Mouse (Mus musculus) large intestine, adult 2 months (tissue): ENCODE measurements around the gene Mpc1. TPM values are rescaled to one million over a fixed set of nuclear protein-coding genes. Genes with fewer than 3 reads are reported as not detected.
A peak's percentile ranks its signal among the peaks of the same experiment; 100 is the strongest.
"Not testable (repeated sequence)": the region's sequence is repeated elsewhere in the genome, so short reads cannot be mapped to it uniquely, and the experiment has no call there.

Source experiments
- DNase-seq: peaks from one replicate; pipeline ENCODE4 v3.0.0-alpha.2; 2012; ENCODE audit warnings: low read depth, low spot score
- WGBS: fragments of 180-500 bp; shearing (Covaris S2); methylation state at CpG from one replicate; pipeline ENCODE4 v1.1.7; 2018; 5-methylcytosine and 5-hydroxymethylcytosine counted together
- polyA plus RNA-seq: library from polyadenylated mRNA; depleted of rRNA; stranded (reverse); fragments of >200 nt; gene quantifications from 2 replicates; pipeline ENCODE4 v1.2.3, GENCODE M21; 2012; rRNA removed

The Mpc1 gene
- polyA plus RNA-seq = 155 and 174 TPM in 2 replicates

- under 1% methylated on average over 35 of the region's 35 CpGs for WGBS
- DNase-seq = peak; percentile 54
Measured at GRCm38 (mm10) chr17:8282821-8283525, at the start of gene Mpc1. Mpc1 (plus strand) TSS chr17:8282904.

- DNase-seq = no peak
- 42% methylated on average over 15 of the region's 15 CpGs for WGBS
Measured at GRCm38 (mm10) chr17:8233618-8234214, 49.0 kb upstream of the Mpc1 start.

GRCm38 (mm10) chr17:8234537-8234936 lies 48.2 kb upstream of the Mpc1 start:
- DNase-seq = no peak
- 82% methylated on average over 4 of the region's 4 CpGs for WGBS

GRCm38 (mm10) chr17:8235743-8236142 lies 47.0 kb upstream of the Mpc1 start, which contains the start of gene Ccr6:
Ccr6 (plus strand) TSS chr17:8236043.
- 71% methylated on average over 3 of the region's 3 CpGs for WGBS
- DNase-seq = no peak

- 73% methylated on average over 15 of the region's 15 CpGs for WGBS
- no peak for DNase-seq
Measured at GRCm38 (mm10) chr17:8238012-8238710, 44.5 kb upstream of the Mpc1 start.

- WGBS = 76% methylated on average over 3 of the region's 3 CpGs
- DNase-seq = no peak
Measured at GRCm38 (mm10) chr17:8239561-8239960, 43.1 kb upstream of the Mpc1 start.

- 57% methylated on average over 4 of the region's 4 CpGs for WGBS
Measured at GRCm38 (mm10) chr17:8240517-8240916, 42.2 kb upstream of the Mpc1 start.

GRCm38 (mm10) chr17:8241645-8242044 lies 41.1 kb upstream of the Mpc1 start:
- WGBS = 84% methylated on average over 12 of the region's 12 CpGs

More at GRCm38 (mm10) chr17:8240517-8240916, 42.2 kb upstream of the Mpc1 start:
- DNase-seq = no peak

GRCm38 (mm10) chr17:8242186-8242585 lies 40.5 kb upstream of the Mpc1 start:
- no peak for DNase-seq
- WGBS = 60% methylated on average over 11 of the region's 11 CpGs

More at GRCm38 (mm10) chr17:8241645-8242044, 41.1 kb upstream of the Mpc1 start:
- DNase-seq = no peak

GRCm38 (mm10) chr17:8244124-8244523 lies 38.6 kb upstream of the Mpc1 start:
- WGBS = 27% methylated on average over 2 of the region's 2 CpGs
- DNase-seq = no peak

GRCm38 (mm10) chr17:8246102-8246754 lies 36.5 kb upstream of the Mpc1 start:
- no peak for DNase-seq
- 42% methylated on average over 4 of the region's 4 CpGs for WGBS

GRCm38 (mm10) chr17:8251704-8252103 lies 31.0 kb upstream of the Mpc1 start:
- no peak for DNase-seq
- WGBS = 90% methylated on average over 7 of the region's 7 CpGs

- no peak for DNase-seq
Measured at GRCm38 (mm10) chr17:8254268-8254667, 28.4 kb upstream of the Mpc1 start.

GRCm38 (mm10) chr17:8254914-8255313 lies 27.8 kb upstream of the Mpc1 start:
- no peak for DNase-seq
- WGBS = 55% methylated on average over 3 of the region's 3 CpGs

GRCm38 (mm10) chr17:8255583-8255982 lies 27.1 kb upstream of the Mpc1 start:
- no peak for DNase-seq
- WGBS = 60% methylated on average over 6 of the region's 6 CpGs

- WGBS = 72% methylated on average over 8 of the region's 8 CpGs
- no peak for DNase-seq
Measured at GRCm38 (mm10) chr17:8256982-8257381, 25.7 kb upstream of the Mpc1 start.

GRCm38 (mm10) chr17:8264638-8265037 lies 18.1 kb upstream of the Mpc1 start:
- 13% methylated on average over 7 of the region's 7 CpGs for WGBS
- not testable (repeated sequence) for DNase-seq

- DNase-seq = no peak
- WGBS = 32% methylated on average over 6 of the region's 6 CpGs
Measured at GRCm38 (mm10) chr17:8272054-8272749, 10.5 kb upstream of the Mpc1 start.

GRCm38 (mm10) chr17:8272951-8273350 lies 9.8 kb upstream of the Mpc1 start:
- DNase-seq = no peak
- 45% methylated on average over 6 of the region's 6 CpGs for WGBS

GRCm38 (mm10) chr17:8276071-8276470 lies 6.6 kb upstream of the Mpc1 start:
- no peak for DNase-seq
- 47% methylated on average over 4 of the region's 4 CpGs for WGBS
